In genomic region chr2:180745248-180745927, GRCm38 (mm10) we compare ENCODE assay signal across 8 mouse cellular contexts. TPM values are rescaled to one million over a fixed set of nuclear protein-coding genes. Genes with fewer than 3 reads are reported as not detected.
DNase-seq lines count a peak whose midpoint lies in the region; ATAC-seq and TF ChIP-seq lines count a peak whose summit lies in the region.

No protein-coding gene starts in this region.

- TF ChIP-seq POLR2A in brain, embryonic 14.5 days (IDR thresholded peaks at IDR 0.05; ENCODE audit: borderline replicate concordance, extremely low read depth, insufficient read depth, insufficient read length, poor library complexity, severe bottlenecking) = no peak

- no peak overlapping the region for H3K4me3 ChIP-seq in heart, embryonic 16.5 days (ENCODE audit: low read length)
- H3K4me3 ChIP-seq in liver, embryonic 14.5 days (ENCODE audit: insufficient read depth in 1 of 2, low read depth in 2 of 2, low read length in 2 of 2) = no peak overlapping the region
- H3K4me3 ChIP-seq in neural tube, embryonic 13.5 days = no peak overlapping the region

- H3K27ac ChIP-seq in heart, embryonic 16.5 days (ENCODE audit: low read length) = no peak overlapping the region
- H3K27ac ChIP-seq in liver, embryonic 14.5 days = no peak overlapping the region
- H3K27ac ChIP-seq in neural tube, embryonic 13.5 days (replicated peaks) = no peak overlapping the region

- peak; percentile 88 for ATAC-seq in erythroid progenitor cell, adult 5-6 weeks (replicated peaks; ENCODE audit: low FRiP score, poor library complexity, severe bottlenecking)
- peak; percentile 52 for ATAC-seq in heart, embryonic 16.5 days (replicated peaks; ENCODE audit: extremely low read depth, insufficient read depth, low FRiP score)
- ATAC-seq in liver, embryonic 14.5 days (ENCODE audit: insufficient read depth) = peak; percentile 56
- peak; percentile 60 for ATAC-seq in neural tube, embryonic 13.5 days (ENCODE audit: low read depth)

- 30% methylated on average over 17 of the region's 17 CpGs for WGBS in heart, embryonic 16.5 days
- WGBS in liver, embryonic 14.5 days (ENCODE audit: insufficient replicate concordance) = 29% methylated on average over 17 of the region's 17 CpGs
- WGBS in neural tube, embryonic 13.5 days = 37% methylated on average over 17 of the region's 17 CpGs

- no peak for TF ChIP-seq EP300 in liver, embryonic 14.5 days (IDR thresholded peaks at IDR 0.05; ENCODE audit: low read depth)

- H3K9ac ChIP-seq in heart, embryonic 16.5 days (ENCODE audit: low read length) = no peak overlapping the region
- H3K9ac ChIP-seq in liver, embryonic 14.5 days (replicated peaks) = no peak overlapping the region
- H3K9ac ChIP-seq in neural tube, embryonic 13.5 days = no peak overlapping the region

- TF ChIP-seq CTCF in brain, embryonic 14.5 days (IDR thresholded peaks at IDR 0.05; ENCODE audit: borderline replicate concordance, extremely low read depth, insufficient read depth, insufficient read length) = peak; percentile 100
- peak; percentile 100 for TF ChIP-seq CTCF in liver, embryonic 14.5 days (IDR thresholded peaks at IDR 0.05; ENCODE audit: low read depth)

- no peaks in the 10 kb centered on the region for H3K9me3 ChIP-seq in heart, embryonic 16.5 days (replicated peaks; ENCODE audit: control insufficient read depth, low read length)
- no peaks in the 10 kb centered on the region for H3K9me3 ChIP-seq in liver, embryonic 14.5 days (ENCODE audit: control insufficient read depth, low read length)
- H3K9me3 ChIP-seq in neural tube, embryonic 13.5 days = no peaks in the 10 kb centered on the region

- no peaks in the 10 kb centered on the region for H3K36me3 ChIP-seq in heart, embryonic 16.5 days (ENCODE audit: control insufficient read depth, insufficient read depth)
- H3K36me3 ChIP-seq in liver, embryonic 14.5 days (replicated peaks; ENCODE audit: control insufficient read depth, insufficient read depth, low read depth) = no peaks in the 10 kb centered on the region
- no peaks in the 10 kb centered on the region for H3K36me3 ChIP-seq in neural tube, embryonic 13.5 days

- no peaks in the 10 kb centered on the region for H3K4me1 ChIP-seq in heart, embryonic 16.5 days (ENCODE audit: control insufficient read depth, insufficient read depth, low read length)
- peaks cover 0 to 2% of the 10 kb centered on the region in 2 experiments; a peak in 2 of 4 replicates for H3K4me1 ChIP-seq in liver, embryonic 14.5 days (replicated peaks; ENCODE audit: control insufficient read depth in 2 of 2, insufficient read depth in 2 of 2, low read length in 1 of 2)
- H3K4me1 ChIP-seq in neural tube, embryonic 13.5 days (replicated peaks) = peaks cover 18% of the 10 kb centered on the region

- peak; percentile 89 for DNase-seq in CD4-positive helper T cell, adult 2 months (ENCODE audit: low read depth, low spot score)
- DNase-seq in brain, embryonic 14.5 days (ENCODE audit: low read depth) = peak; percentile 92
- DNase-seq in kidney, postnatal 25 days = peak; percentile 83 to 92
- DNase-seq in liver, embryonic 14.5 days (ENCODE audit: low read depth in 3 of 3, low spot score in 3 of 3) = peak; percentile 64 to 69 (median 64)
- peak; percentile 70 for DNase-seq in telencephalon, adult 2 months (ENCODE audit: low read depth, low spot score)

- H3K4me2 ChIP-seq in heart, embryonic 16.5 days (ENCODE audit: low read depth, low read length) = no peak overlapping the region
- H3K4me2 ChIP-seq in liver, embryonic 14.5 days (ENCODE audit: low read depth) = no peak overlapping the region
- no peak overlapping the region for H3K4me2 ChIP-seq in neural tube, embryonic 13.5 days

- H3K27me3 ChIP-seq in heart, embryonic 16.5 days (ENCODE audit: control insufficient read depth, insufficient read depth, low read length) = peaks cover 7% of the 10 kb centered on the region; the same call in 1 of the 2 replicates
- no peaks in the 10 kb centered on the region for H3K27me3 ChIP-seq in liver, embryonic 14.5 days (ENCODE audit: control insufficient read depth, insufficient read depth, low read length)
- H3K27me3 ChIP-seq in neural tube, embryonic 13.5 days = peaks cover 15% of the 10 kb centered on the region

RNA-seq across cellular contexts. Expression of gene Slc17a9, which starts 20.3 kb away (rescaled TPM):
- polyA plus RNA-seq in brain, embryonic 14.5 days (2012; rRNA removed) = 0.83 and 0.85 TPM in 2 replicates
- total RNA-seq in erythroid progenitor cell, adult 5-6 weeks (2015; ENCODE audit: low replicate concordance) = 6.1 and 6.3 TPM in 2 replicates
- 0.38 and 2.6 TPM in 2 replicates for total RNA-seq in erythroid progenitor cell, adult 5-6 weeks (2017; ENCODE audit: low replicate concordance)
- polyA plus RNA-seq in heart, embryonic 16.5 days (2015; fragmentation: Nextera tagmentation; extraction: Ambion mirVana) = 1.4 and 1.7 TPM in 2 replicates
- polyA plus RNA-seq in liver, embryonic 14.5 days (2012; rRNA removed) = 7.7 and 10.5 TPM in 2 replicates
- polyA plus RNA-seq in liver, embryonic 14.5 days (2014; fragmentation: Nextera tagmentation; extraction: Ambion mirVana) = 5.6 and 6.8 TPM in 2 replicates
- polyA plus RNA-seq in neural tube, embryonic 13.5 days (2015; fragmentation: Nextera tagmentation; extraction: Ambion mirVana) = 0.21 and 0.35 TPM in 2 replicates

RNA-seq across cellular contexts. Expression of gene Bhlhe23, which starts 31.3 kb away (rescaled TPM):
- polyA plus RNA-seq in brain, embryonic 14.5 days (2012; rRNA removed) = 8.5 and 10.6 TPM in 2 replicates
- total RNA-seq in erythroid progenitor cell, adult 5-6 weeks (2015; ENCODE audit: low replicate concordance) = not detected in 2 replicates
- not detected in 2 replicates for total RNA-seq in erythroid progenitor cell, adult 5-6 weeks (2017; ENCODE audit: low replicate concordance)
- polyA plus RNA-seq in heart, embryonic 16.5 days (2015; fragmentation: Nextera tagmentation; extraction: Ambion mirVana) = not detected in 2 replicates
- not detected in 2 replicates for polyA plus RNA-seq in liver, embryonic 14.5 days (2012; rRNA removed)
- not detected in 2 replicates for polyA plus RNA-seq in liver, embryonic 14.5 days (2014; fragmentation: Nextera tagmentation; extraction: Ambion mirVana)
- 4.2 and 4.3 TPM in 2 replicates for polyA plus RNA-seq in neural tube, embryonic 13.5 days (2015; fragmentation: Nextera tagmentation; extraction: Ambion mirVana)

RNA-seq across cellular contexts. Expression of gene Gid8, which starts 35.5 kb away (rescaled TPM):
- polyA plus RNA-seq in brain, embryonic 14.5 days (2012; rRNA removed) = 62.8 and 64.7 TPM in 2 replicates
- 193 and 195 TPM in 2 replicates for total RNA-seq in erythroid progenitor cell, adult 5-6 weeks (2015; ENCODE audit: low replicate concordance)
- 276 and 301 TPM in 2 replicates for total RNA-seq in erythroid progenitor cell, adult 5-6 weeks (2017; ENCODE audit: low replicate concordance)
- 45.7 and 49.4 TPM in 2 replicates for polyA plus RNA-seq in heart, embryonic 16.5 days (2015; fragmentation: Nextera tagmentation; extraction: Ambion mirVana)
- 62.6 and 87.4 TPM in 2 replicates for polyA plus RNA-seq in liver, embryonic 14.5 days (2012; rRNA removed)
- polyA plus RNA-seq in liver, embryonic 14.5 days (2014; fragmentation: Nextera tagmentation; extraction: Ambion mirVana) = 121 and 127 TPM in 2 replicates
- polyA plus RNA-seq in neural tube, embryonic 13.5 days (2015; fragmentation: Nextera tagmentation; extraction: Ambion mirVana) = 55.6 and 59.1 TPM in 2 replicates

RNA-seq across cellular contexts. Expression of gene Dido1, which starts 35.6 kb away (rescaled TPM):
- polyA plus RNA-seq in brain, embryonic 14.5 days (2012; rRNA removed) = 24.9 and 31.0 TPM in 2 replicates
- 63.4 and 66.2 TPM in 2 replicates for total RNA-seq in erythroid progenitor cell, adult 5-6 weeks (2015; ENCODE audit: low replicate concordance)
- total RNA-seq in erythroid progenitor cell, adult 5-6 weeks (2017; ENCODE audit: low replicate concordance) = 107 and 109 TPM in 2 replicates
- polyA plus RNA-seq in heart, embryonic 16.5 days (2015; fragmentation: Nextera tagmentation; extraction: Ambion mirVana) = 15.8 and 17.0 TPM in 2 replicates
- polyA plus RNA-seq in liver, embryonic 14.5 days (2012; rRNA removed) = 9.1 and 12.2 TPM in 2 replicates
- 10.4 and 12.2 TPM in 2 replicates for polyA plus RNA-seq in liver, embryonic 14.5 days (2014; fragmentation: Nextera tagmentation; extraction: Ambion mirVana)
- 21.8 and 24.1 TPM in 2 replicates for polyA plus RNA-seq in neural tube, embryonic 13.5 days (2015; fragmentation: Nextera tagmentation; extraction: Ambion mirVana)
